Mouse (Mus musculus): ENCODE results near the gene Topors. TPM values are rescaled to one million over a fixed set of nuclear protein-coding genes. Genes with fewer than 3 reads are reported as not detected.
A peak's percentile ranks its signal among the peaks of the same experiment; 100 is the strongest.

The Topors gene
- total and polyA plus RNA-seq, 3 experiments = 32.0 to 62.7 (median 38.3) TPM

DNA sequence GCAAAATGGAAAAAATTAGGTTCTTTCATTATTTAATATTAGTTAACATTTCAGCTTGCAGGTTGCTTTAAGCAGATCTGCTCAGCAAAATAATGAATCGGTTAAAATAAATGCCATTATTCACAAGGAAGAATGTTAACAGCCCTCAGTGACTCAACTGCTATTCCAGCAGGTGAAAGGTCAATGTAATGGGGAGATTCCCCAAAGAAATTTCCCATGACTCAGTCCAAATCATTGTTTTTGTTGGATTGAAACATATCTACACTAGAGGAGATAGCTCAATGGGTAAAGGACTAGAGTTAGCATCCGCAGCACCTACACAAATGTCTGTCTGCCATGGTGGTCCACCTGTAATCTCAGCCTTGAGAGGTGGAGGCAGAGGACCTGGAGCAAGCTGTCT is 19.4 kb upstream of the Topors start:
- Histone ChIP-seq H3K4me3 (ENCODE audit: control insufficient read depth in 1 of 2, insufficient read depth in 1 of 2, low read depth in 2 of 2, low read length in 2 of 2) (no peak overlapping the region), H3K36me3 (ENCODE audit: control insufficient read depth in 1 of 2, insufficient read depth in 2 of 2, low read length in 2 of 2) (peaks cover 0 to 2% of the 10 kb centered on the region in 2 experiments; a peak in 2 of 4 replicates), H3K79me2 (ENCODE audit: control insufficient read depth, insufficient read depth, low read length, poor library complexity) (no peaks in the 10 kb centered on the region), H3K9ac (ENCODE audit: control insufficient read depth, low read depth, low read length, poor library complexity, severe bottlenecking) (no peak overlapping the region), H3K27me3 (ENCODE audit: control insufficient read depth in 1 of 2, insufficient read depth in 2 of 2, low read length in 2 of 2) (no peaks in the 10 kb centered on the region), H3K4me1 (ENCODE audit: control insufficient read depth in 1 of 2, insufficient read depth in 2 of 2, low read length in 2 of 2) (peaks cover 0 to 3% of the 10 kb centered on the region in 2 experiments; a peak in 2 of 4 replicates), H3K9me3 (replicated peaks; ENCODE audit: insufficient read depth, low read length) (no peaks in the 10 kb centered on the region), H3K27ac (ENCODE audit: control insufficient read depth, low read depth, low read length) (no peak overlapping the region)
- TF ChIP-seq ETS1 (IDR thresholded peaks at IDR 0.05; ENCODE audit: low read depth, low read length) (no peak), MAX (IDR thresholded peaks at IDR 0.05; ENCODE audit: low read length) (no peak), USF1 (IDR thresholded peaks at IDR 0.05; ENCODE audit: low read depth, low read length) (no peak), MAZ (IDR thresholded peaks at IDR 0.05; ENCODE audit: low read depth, low read length) (no peak), TCF12 (IDR thresholded peaks at IDR 0.05; ENCODE audit: low read depth, low read length) (no peak), CTCF (IDR thresholded peaks at IDR 0.05 in 2 of 3, conservative IDR thresholded peaks at IDR 0.05 in 1 of 3; ENCODE audit: control insufficient read depth in 1 of 3, insufficient read depth in 1 of 3, low read depth in 2 of 3, low read length in 3 of 3, poor library complexity in 1 of 3, severe bottlenecking in 1 of 3) (no peak), POLR2AphosphoS2 (IDR thresholded peaks at IDR 0.05; ENCODE audit: low read length) (no peak), CHD2 (IDR thresholded peaks at IDR 0.05; ENCODE audit: low read length) (no peak)
- no peak for DNase-seq (ENCODE audit: low read depth, low spot score)

DNA sequence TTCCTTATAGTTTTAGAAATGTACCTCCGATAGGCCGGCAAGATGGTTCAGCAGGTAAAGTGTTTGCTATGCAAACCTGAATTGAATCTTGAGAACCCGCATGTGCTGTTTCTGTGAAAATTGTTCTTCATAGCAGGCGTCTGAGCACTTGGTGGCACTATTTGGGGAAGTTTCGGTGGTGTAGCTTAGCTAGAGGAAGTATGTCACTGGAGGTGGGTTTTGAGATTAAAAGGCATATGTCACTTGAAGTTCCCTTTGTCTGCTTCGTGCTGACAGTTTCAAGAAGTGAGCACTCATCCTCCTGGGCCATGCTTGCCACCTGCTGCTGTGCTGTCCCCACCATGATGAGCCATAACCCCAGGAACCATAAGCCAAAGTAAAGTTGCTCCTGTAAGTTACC is 17.8 kb upstream of the Topors start:
- Histone ChIP-seq H3K9ac (ENCODE audit: control insufficient read depth, low read depth, low read length, poor library complexity, severe bottlenecking) (peak overlapping the region; percentile 37), H3K36me3 (ENCODE audit: control insufficient read depth in 1 of 2, insufficient read depth in 2 of 2, low read length in 2 of 2) (peaks cover 0 to 2% of the 10 kb centered on the region in 2 experiments; a peak in 2 of 4 replicates), H3K4me3 (ENCODE audit: control insufficient read depth in 1 of 2, insufficient read depth in 1 of 2, low read depth in 2 of 2, low read length in 2 of 2) (no peak overlapping the region)

More for the DNA sequence above, 17.8 kb upstream of the Topors start:
- peaks cover 0 to 3% of the 10 kb centered on the region in 2 experiments; a peak in 2 of 4 replicates for H3K4me1 ChIP-seq (ENCODE audit: control insufficient read depth in 1 of 2, insufficient read depth in 2 of 2, low read length in 2 of 2)
- no peak overlapping the region for H3K27ac ChIP-seq (ENCODE audit: control insufficient read depth, low read depth, low read length)
- DNase-seq (ENCODE audit: low read depth, low spot score) = peak; percentile 87
- no peak for TF ChIP-seq ZKSCAN1 (IDR thresholded peaks at IDR 0.05; ENCODE audit: low read depth, low read length)
- no peak for TF ChIP-seq RCOR1 (IDR thresholded peaks at IDR 0.05; ENCODE audit: low read depth, low read length)
- peak; percentile 67; the same call in 1 of the 2 replicates for TF ChIP-seq MYC (IDR thresholded peaks at IDR 0.05; ENCODE audit: low read depth, low read length)
- TF ChIP-seq CTCF (IDR thresholded peaks at IDR 0.05 in 2 of 3, conservative IDR thresholded peaks at IDR 0.05 in 1 of 3; ENCODE audit: control insufficient read depth in 1 of 3, insufficient read depth in 1 of 3, low read depth in 2 of 3, low read length in 3 of 3, poor library complexity in 1 of 3, severe bottlenecking in 1 of 3) = peak in 2 of 3 experiments; percentile 28 to 59; a peak in 3 of 6 replicates
- peak; percentile 76 for TF ChIP-seq TBP (IDR thresholded peaks at IDR 0.05; ENCODE audit: low read depth, low read length)
- no peak for TF ChIP-seq TAL1 (IDR thresholded peaks at IDR 0.05; ENCODE audit: low read length)
- no peak for TF ChIP-seq MEF2A (IDR thresholded peaks at IDR 0.05; ENCODE audit: extremely low read depth, insufficient replicate concordance, low read depth, low read length, poor library complexity, severe bottlenecking)
- peak in 1 of 2 experiments; percentile 41; a peak in 1 of 4 replicates for TF ChIP-seq POLR2A (IDR thresholded peaks at IDR 0.05; ENCODE audit: control insufficient read depth in 1 of 2, insufficient read depth in 1 of 2, low read depth in 1 of 2, low read length in 2 of 2, poor library complexity in 1 of 2)
- TF ChIP-seq MAX (IDR thresholded peaks at IDR 0.05; ENCODE audit: low read length) = peak; percentile 81
- TF ChIP-seq USF1 (IDR thresholded peaks at IDR 0.05; ENCODE audit: low read depth, low read length) = no peak
- TF ChIP-seq NELFE (IDR thresholded peaks at IDR 0.05; ENCODE audit: low read depth, low read length) = no peak
- no peak for TF ChIP-seq CHD1 (IDR thresholded peaks at IDR 0.05; ENCODE audit: low read depth, low read length)
- no peak for TF ChIP-seq BHLHE40 (IDR thresholded peaks at IDR 0.05; ENCODE audit: borderline replicate concordance, low read depth, low read length)
- no peak for TF ChIP-seq MYB (IDR thresholded peaks at IDR 0.05; ENCODE audit: low read depth, low read length)
- TF ChIP-seq GABPA (IDR thresholded peaks at IDR 0.05; ENCODE audit: low read depth, low read length) = no peak
- TF ChIP-seq RAD21 (IDR thresholded peaks at IDR 0.05; ENCODE audit: low read depth, low read length) = peak; percentile 23
- TF ChIP-seq POLR2AphosphoS5 (IDR thresholded peaks at IDR 0.05; ENCODE audit: borderline replicate concordance, low read depth, low read length) = no peak
- no peak for TF ChIP-seq ETS1 (IDR thresholded peaks at IDR 0.05; ENCODE audit: low read depth, low read length)
- TF ChIP-seq HCFC1 (IDR thresholded peaks at IDR 0.05; ENCODE audit: low read depth, low read length) = peak; percentile 68
- TF ChIP-seq ZMIZ1 (IDR thresholded peaks at IDR 0.05; ENCODE audit: low read depth, low read length) = no peak
- peak; percentile 52 for TF ChIP-seq SMC3 (IDR thresholded peaks at IDR 0.05; ENCODE audit: low read depth, low read length)
- no peaks in the 10 kb centered on the region for H3K27me3 ChIP-seq (ENCODE audit: control insufficient read depth in 1 of 2, insufficient read depth in 2 of 2, low read length in 2 of 2)
- H3K9me3 ChIP-seq (replicated peaks; ENCODE audit: insufficient read depth, low read length) = no peaks in the 10 kb centered on the region
- H3K79me2 ChIP-seq (ENCODE audit: control insufficient read depth, insufficient read depth, low read length, poor library complexity) = no peaks in the 10 kb centered on the region
